Mouse (Mus musculus) embryonic fibroblast, embryonic 13.5 days (primary cell): Measurements from ENCODE around the gene Chst12. TPM values are rescaled to one million over a fixed set of nuclear protein-coding genes. Genes with fewer than 3 reads are reported as not detected.
A peak's percentile ranks its signal among the peaks of the same experiment; 100 is the strongest.

Source experiments
- H3K27ac ChIP-seq: 2 replicates; pipeline ENCODE4 v1.5.1; 2012; ENCODE audit warnings: low read length, control low read depth, inconsistent platforms; ENCODE audit not compliant: insufficient read depth
- H3K4me1 ChIP-seq: 2 replicates; pipeline ENCODE4 v1.6.1; 2011; ENCODE audit warnings: low read length; ENCODE audit not compliant: control insufficient read depth, insufficient read depth
- H3K4me3 ChIP-seq: 2 replicates; pipeline ENCODE4 v1.5.1; 2011; ENCODE audit warnings: mild to moderate bottlenecking, control low read depth, low read length; ENCODE audit not compliant: insufficient read depth
- CTCF ChIP-seq: IDR thresholded peaks from 2 replicates; pipeline ENCODE4 v1.5.1; 2011; ENCODE audit warnings: mild to moderate bottlenecking, control low read depth, low read length, moderate library complexity, borderline replicate concordance; ENCODE audit not compliant: insufficient read depth
- POLR2A ChIP-seq: IDR thresholded peaks from 2 replicates; pipeline ENCODE4 v1.6.1; 2011; ENCODE audit warnings: low read depth, mild to moderate bottlenecking, control low read depth, low read length, moderate library complexity
- polyA plus RNA-seq: library from polyadenylated mRNA; stranded (reverse); fragments of >200 nt; gene quantifications from 2 replicates; pipeline ENCODE4 v1.2.4, GENCODE M21; 2011; ENCODE audit warnings: low read depth; ENCODE audit not compliant: missing spikeins, insufficient read length

The Chst12 gene
- polyA plus RNA-seq, 1 experiment = 31.6 TPM

DNA sequence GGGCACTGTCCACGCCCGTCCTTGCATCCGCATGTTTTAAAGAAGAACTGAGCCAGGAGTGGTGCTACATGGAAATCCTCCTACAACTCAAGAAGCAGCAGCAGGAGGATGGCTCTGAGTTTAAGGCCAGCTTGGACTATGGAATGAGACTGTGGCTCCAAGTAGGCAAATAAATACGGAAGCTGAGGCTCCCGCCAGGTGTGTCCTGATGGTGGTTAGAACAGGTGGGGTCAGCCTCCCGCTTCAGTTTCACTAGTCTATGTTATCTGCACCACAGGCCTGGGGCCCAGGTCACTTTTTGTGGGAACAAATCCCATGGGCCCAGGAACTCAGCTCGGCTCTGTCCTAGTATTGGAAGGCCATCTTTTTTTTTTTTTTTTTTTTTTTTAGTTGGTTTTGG lies 48.4 kb downstream of the Chst12 start:
- no peaks in the 10 kb centered on the region; the same call in 1 of the 2 replicates for H3K4me1 ChIP-seq
- H3K27ac ChIP-seq = no peak overlapping the region
- TF ChIP-seq POLR2A = no peak
- no peak for TF ChIP-seq CTCF
- H3K4me3 ChIP-seq = no peak overlapping the region

GRCm38 (mm10) chr5:140556859-140557258 lies 51.5 kb downstream of the Chst12 start:
- TF ChIP-seq CTCF = no peak
- TF ChIP-seq POLR2A = no peak
- H3K4me1 ChIP-seq = no peaks in the 10 kb centered on the region
- H3K4me3 ChIP-seq = no peak overlapping the region
- no peak overlapping the region for H3K27ac ChIP-seq

DNA sequence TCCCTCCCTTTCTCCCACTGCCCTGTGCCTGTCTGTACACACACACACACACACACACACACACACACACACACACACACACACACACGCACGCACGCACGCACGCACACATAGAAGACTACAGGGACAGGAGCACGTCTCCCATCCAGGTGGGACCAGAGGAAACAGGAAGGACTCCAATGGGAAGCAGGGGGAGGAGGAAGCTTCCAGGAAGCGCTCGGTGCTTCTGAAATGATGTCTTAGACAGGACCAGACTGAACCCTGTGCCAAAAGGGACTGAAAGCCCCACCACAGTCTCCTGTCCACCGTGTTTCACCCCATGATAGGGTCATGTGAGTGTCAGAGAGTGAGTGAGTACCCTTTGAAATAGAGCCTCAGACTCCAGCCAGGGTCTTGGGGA lies 57.3 kb downstream of the Chst12 start:
- H3K4me1 ChIP-seq = no peaks in the 10 kb centered on the region
- no peak overlapping the region for H3K4me3 ChIP-seq
- no peak overlapping the region for H3K27ac ChIP-seq
- TF ChIP-seq POLR2A = no peak
- TF ChIP-seq CTCF = no peak

GRCm38 (mm10) chr5:140564896-140565295 lies 59.5 kb downstream of the Chst12 start, which contains the start of gene Grifin:
Gene Grifin (minus strand): TSS chr5:140565071.
- Histone ChIP-seq H3K4me1 (no peaks in the 10 kb centered on the region), H3K4me3 (no peak within 1 kb of the TSS), H3K27ac (no peak within 1 kb of the TSS)
- TF ChIP-seq CTCF = no peak
- no peak for TF ChIP-seq POLR2A

- Histone ChIP-seq H3K4me3 (no peak overlapping the region), H3K27ac (no peak overlapping the region), H3K4me1 (no peaks in the 10 kb centered on the region)
- TF ChIP-seq POLR2A (no peak), CTCF (no peak)
Observed at GRCm38 (mm10) chr5:140565451-140565850, 60.1 kb downstream of the Chst12 start.

DNA sequence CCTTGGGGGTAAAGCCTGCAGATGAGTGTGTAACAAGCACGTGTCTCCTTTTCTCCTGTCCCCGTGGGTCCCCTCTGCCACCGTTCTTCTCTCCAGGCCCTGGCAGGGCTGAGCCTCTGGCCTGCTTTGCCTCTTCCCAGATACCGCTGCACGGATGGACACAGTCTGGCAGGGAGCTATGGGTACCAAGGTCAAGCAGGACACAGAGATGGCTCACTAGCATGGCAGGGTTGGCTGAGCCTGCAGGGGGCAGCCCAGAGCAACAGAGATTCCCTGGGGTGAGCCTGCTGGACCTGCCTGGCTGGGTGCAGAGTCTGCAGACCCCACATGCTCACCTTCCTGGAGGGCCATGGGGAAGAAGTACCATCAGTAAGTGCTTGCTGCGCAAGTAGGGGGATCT lies 60.5 kb downstream of the Chst12 start:
- Histone ChIP-seq H3K27ac (no peak overlapping the region), H3K4me1 (no peaks in the 10 kb centered on the region), H3K4me3 (no peak overlapping the region)
- TF ChIP-seq POLR2A = no peak
- TF ChIP-seq CTCF = 0 out of 2 replicates have a peak, but pooled peaks have one; percentile 24

DNA sequence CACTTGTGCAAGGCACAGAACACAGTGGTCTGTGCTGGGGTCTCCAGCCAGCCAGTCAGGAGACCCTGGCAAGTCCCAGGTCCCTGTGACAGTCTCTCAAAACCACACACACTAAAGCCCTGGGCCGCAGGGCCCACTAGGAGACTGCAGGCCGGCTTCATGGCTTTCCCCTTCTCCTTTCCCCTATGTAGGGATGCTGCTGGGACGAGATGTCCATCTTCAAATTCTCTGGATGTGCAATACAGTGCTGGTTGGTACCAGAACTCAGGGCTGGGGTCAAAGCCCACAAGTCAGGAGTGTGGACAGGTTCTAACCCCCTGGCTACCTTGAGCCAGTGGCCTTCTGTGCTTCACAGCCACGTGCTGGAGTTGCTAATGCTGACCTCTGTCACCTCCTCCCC lies 60.9 kb downstream of the Chst12 start:
- TF ChIP-seq POLR2A = no peak
- TF ChIP-seq CTCF = no peak
- no peak overlapping the region for H3K27ac ChIP-seq
- H3K4me3 ChIP-seq = no peak overlapping the region
- no peaks in the 10 kb centered on the region for H3K4me1 ChIP-seq

GRCm38 (mm10) chr5:140567321-140567720 lies 62.0 kb downstream of the Chst12 start:
- TF ChIP-seq CTCF (no peak), POLR2A (no peak)
- H3K4me1 ChIP-seq = no peaks in the 10 kb centered on the region
- no peak overlapping the region for H3K27ac ChIP-seq
- no peak overlapping the region for H3K4me3 ChIP-seq

GRCm38 (mm10) chr5:140567751-140568150 lies 62.4 kb downstream of the Chst12 start:
- no peaks in the 10 kb centered on the region for H3K4me1 ChIP-seq
- TF ChIP-seq CTCF = no peak
- TF ChIP-seq POLR2A = no peak
- H3K4me3 ChIP-seq = no peak overlapping the region
- H3K27ac ChIP-seq = no peak overlapping the region

DNA sequence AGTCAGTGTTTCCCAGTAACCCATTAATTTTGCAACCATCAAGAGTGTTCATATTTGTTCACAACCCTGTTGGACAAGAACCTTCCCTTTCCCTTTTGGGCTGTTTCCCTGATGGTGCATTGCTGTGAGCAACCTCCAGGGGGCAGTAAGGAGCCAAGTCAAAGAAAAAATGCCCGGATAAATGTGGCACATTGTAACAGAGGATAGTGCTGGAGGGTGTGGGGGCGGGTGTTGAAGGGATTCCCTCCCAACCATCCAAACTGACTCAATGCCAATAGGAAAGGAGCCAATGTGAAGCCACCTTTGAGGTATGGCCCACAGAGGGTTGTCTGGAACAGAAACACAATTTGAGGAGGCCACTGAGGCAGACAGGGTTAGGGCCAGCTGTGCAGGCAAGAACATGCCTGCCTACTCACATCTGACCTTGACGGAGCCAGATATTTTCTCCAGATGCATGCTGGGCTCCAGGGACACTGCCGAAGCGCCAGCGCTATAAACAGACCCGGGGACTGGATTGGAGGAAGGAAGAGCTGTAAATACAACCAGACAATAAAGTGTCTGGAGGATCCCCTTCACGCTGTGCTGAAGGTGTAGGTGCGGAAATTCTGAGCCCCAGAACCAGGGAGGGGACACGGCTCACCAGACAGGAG lies 63.1 kb downstream of the Chst12 start:
- H3K27ac ChIP-seq = no peak overlapping the region
- H3K4me1 ChIP-seq = no peaks in the 10 kb centered on the region
- no peak for TF ChIP-seq POLR2A
- peak; percentile 41; the same call in 1 of the 2 replicates for TF ChIP-seq CTCF
- H3K4me3 ChIP-seq = no peak overlapping the region
